Mouse (Mus musculus) 3T3-L1 (cell line): ENCODE measurements around the gene Mlst8.
"Not testable (repeated sequence)": the region's sequence is repeated elsewhere in the genome, so short reads cannot be mapped to it uniquely, and the experiment has no call there.

Experiments used
- DNase-seq: peaks from one replicate; pipeline ENCODE4 v3.0.0-alpha.2; 2015; ENCODE audit warnings: low read depth, low spot score

Gene Mlst8

GRCm38 (mm10) chr17:24429201-24429983 lies 49.5 kb downstream of the Mlst8 start:
- DNase-seq = no peak

- DNase-seq = peak; percentile 50
Observed at GRCm38 (mm10) chr17:24427170-24427557, 51.7 kb downstream of the Mlst8 start.

GRCm38 (mm10) chr17:24426471-24427169 lies 52.3 kb downstream of the Mlst8 start, which contains the start of gene Eci1:
Gene Eci1, plus strand, starts transcription at chr17:24426641.
- DNase-seq = peak; percentile 99

GRCm38 (mm10) chr17:24425905-24426304 lies 53.0 kb downstream of the Mlst8 start:
- DNase-seq = peak; percentile 29

- not testable (repeated sequence) for DNase-seq
Observed at GRCm38 (mm10) chr17:24425326-24425725, 53.6 kb downstream of the Mlst8 start.

- no peak for DNase-seq
Observed at GRCm38 (mm10) chr17:24424489-24424888, 54.4 kb downstream of the Mlst8 start.
